Mouse (Mus musculus) small intestine, adult 2 months (tissue): Measurements from ENCODE around the gene Ntm. TPM values are rescaled to one million over a fixed set of nuclear protein-coding genes. Genes with fewer than 3 reads are reported as not detected.

Experiments
- H3K27ac ChIP-seq: fragments of 200-500 bp; 2 replicates; pipeline ENCODE4 v1.5.1; 2012; ENCODE audit warnings: low read depth, low read length, control low read depth, inconsistent platforms; ENCODE audit not compliant: insufficient read depth
- H3K27me3 ChIP-seq: fragments of 200-500 bp; 2 replicates; pipeline ENCODE4 v1.6.1; 2012; ENCODE audit warnings: mild to moderate bottlenecking, moderate library complexity, low read length, inconsistent platforms; ENCODE audit not compliant: control insufficient read depth, insufficient read depth
- H3K36me3 ChIP-seq: fragments of 200-500 bp; 2 replicates; pipeline ENCODE4 v1.6.1; 2012; ENCODE audit warnings: mild to moderate bottlenecking, low read length, control low read depth, inconsistent platforms; ENCODE audit not compliant: control insufficient read depth, insufficient read depth
- H3K4me1 ChIP-seq: fragments of 200-500 bp; 2 replicates; pipeline ENCODE4 v1.6.1; 2012; ENCODE audit warnings: low read length, inconsistent platforms, mixed read lengths; ENCODE audit not compliant: control insufficient read depth, insufficient read depth, insufficient read length
- H3K4me3 ChIP-seq: fragments of 200-500 bp; 2 replicates; pipeline ENCODE4 v1.5.1; 2012; ENCODE audit warnings: low read depth, mild to moderate bottlenecking, control low read depth, inconsistent platforms, low read length, moderate library complexity
- CTCF ChIP-seq: fragments of 200-500 bp; IDR thresholded peaks from 2 replicates; pipeline ENCODE4 v1.5.1; 2012; ENCODE audit warnings: low read depth, mild to moderate bottlenecking, control low read depth, inconsistent platforms, low read length, moderate library complexity, mixed read lengths; ENCODE audit not compliant: insufficient replicate concordance, insufficient read length; ENCODE audit errors: extremely low read depth
- POLR2A ChIP-seq: fragments of 200-500 bp; IDR thresholded peaks from 2 replicates; pipeline ENCODE4 v1.6.1; 2012; ENCODE audit warnings: low read depth, mild to moderate bottlenecking, control low read depth, inconsistent platforms, low read length, moderate library complexity
- WGBS: fragments of 180-500 bp; shearing (Covaris S2); methylation state at CpG from one replicate; pipeline ENCODE4 v1.1.7; 2018; 5-methylcytosine and 5-hydroxymethylcytosine counted together
- polyA plus RNA-seq: library from polyadenylated mRNA; depleted of rRNA; stranded (reverse); fragments of >200 nt; gene quantifications from 2 replicates; pipeline ENCODE4 v1.2.3, GENCODE M21; 2012

The Ntm gene
- polyA plus RNA-seq, 1 experiment: 0.10 TPM

- no peak overlapping the region for H3K27ac ChIP-seq
- H3K27me3 ChIP-seq: no peaks in the 10 kb centered on the region
- WGBS: 69% methylated on average over 4 of the region's 4 CpGs
- no peaks in the 10 kb centered on the region for H3K36me3 ChIP-seq
- H3K4me1 ChIP-seq: no peaks in the 10 kb centered on the region
- no peak overlapping the region for H3K4me3 ChIP-seq
- TF ChIP-seq CTCF (no peak), POLR2A (no peak)
These were observed 186.4 kb downstream of the Ntm start for GRCm38 (mm10) chr9:29776542-29776941.

DNA sequence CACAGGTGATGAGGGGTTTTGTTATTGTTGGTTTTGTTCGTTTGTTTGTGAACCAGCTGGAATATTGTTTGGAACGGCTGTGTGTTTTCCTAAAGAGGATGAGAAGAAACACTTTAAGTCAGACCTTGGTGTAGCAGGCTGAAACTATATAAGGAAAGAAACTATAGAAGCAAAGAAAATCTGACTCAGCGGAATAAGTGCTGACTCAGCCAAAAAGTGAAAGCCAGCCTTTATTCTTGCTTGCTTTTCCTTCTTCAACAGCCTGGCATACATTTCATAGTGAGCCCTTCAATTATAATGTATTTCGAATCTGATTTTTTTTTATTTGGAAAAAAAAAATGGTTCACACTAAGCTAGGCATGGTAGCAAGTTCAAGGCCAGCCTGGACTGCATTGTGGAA lies 186.9 kb downstream of the Ntm start:
- no peaks in the 10 kb centered on the region for H3K36me3 ChIP-seq
- TF ChIP-seq CTCF: no peak
- no peak for TF ChIP-seq POLR2A
- H3K4me3 ChIP-seq: no peak overlapping the region
- no peaks in the 10 kb centered on the region for H3K4me1 ChIP-seq
- WGBS: 89% methylated on average over 4 of the region's 4 CpGs
- no peak overlapping the region for H3K27ac ChIP-seq
- no peaks in the 10 kb centered on the region for H3K27me3 ChIP-seq

- WGBS: 68% methylated on average over 11 of the region's 11 CpGs
- TF ChIP-seq POLR2A (no peak), CTCF (no peak)
- Histone ChIP-seq H3K36me3 (no peaks in the 10 kb centered on the region), H3K27ac (no peak overlapping the region), H3K4me1 (no peaks in the 10 kb centered on the region), H3K4me3 (no peak overlapping the region), H3K27me3 (no peaks in the 10 kb centered on the region)
These were observed 190.1 kb downstream of the Ntm start for GRCm38 (mm10) chr9:29772625-29773388.

GRCm38 (mm10) chr9:29771870-29772269 lies 191.1 kb downstream of the Ntm start:
- Histone ChIP-seq H3K4me3 (no peak overlapping the region), H3K27ac (no peak overlapping the region), H3K36me3 (no peaks in the 10 kb centered on the region), H3K27me3 (no peaks in the 10 kb centered on the region), H3K4me1 (no peaks in the 10 kb centered on the region)
- no peak for TF ChIP-seq CTCF
- no peak for TF ChIP-seq POLR2A
- WGBS: 31% methylated on average over 5 of the region's 5 CpGs

DNA sequence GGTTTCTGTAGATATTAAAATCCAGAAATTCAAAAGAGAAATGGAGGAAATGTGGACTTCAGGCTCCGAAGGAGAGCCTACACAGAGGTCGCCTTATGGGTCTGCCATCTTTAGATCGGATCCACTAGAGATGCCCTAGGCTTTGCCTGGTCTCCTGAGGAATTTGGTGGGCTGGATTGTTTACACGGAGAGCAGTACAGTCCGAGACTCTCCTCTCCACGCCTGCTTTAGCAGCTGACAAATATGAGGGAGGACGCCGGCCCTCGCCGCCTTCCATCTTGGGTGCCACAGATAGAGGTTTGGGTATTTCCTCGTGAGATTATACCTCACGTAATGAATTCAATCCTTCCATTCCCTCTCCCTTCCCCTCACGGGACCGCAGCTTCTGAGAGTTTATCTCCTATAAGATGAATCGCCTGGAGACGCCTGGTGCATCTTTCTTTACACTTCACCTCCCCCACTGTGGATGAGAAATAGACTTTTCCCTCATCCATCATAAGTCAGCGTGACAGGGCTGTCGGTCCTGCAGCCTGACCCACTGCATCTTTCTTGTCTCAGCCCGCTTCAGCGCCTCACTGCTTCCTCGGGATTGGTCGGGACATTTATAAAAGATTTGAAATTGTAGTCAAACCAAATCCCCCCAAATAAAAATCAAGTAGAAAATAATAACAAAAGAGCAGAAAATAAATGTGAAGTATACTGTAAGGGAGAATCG lies 191.7 kb downstream of the Ntm start:
- Histone ChIP-seq H3K27me3 (no peaks in the 10 kb centered on the region), H3K4me1 (no peaks in the 10 kb centered on the region), H3K27ac (no peak overlapping the region), H3K4me3 (no peak overlapping the region), H3K36me3 (no peaks in the 10 kb centered on the region)
- WGBS: 71% methylated on average over 23 of the region's 23 CpGs
- TF ChIP-seq POLR2A (no peak), CTCF (no peak)

GRCm38 (mm10) chr9:29769361-29769760 lies 193.6 kb downstream of the Ntm start:
- no peak overlapping the region for H3K27ac ChIP-seq
- no peak for TF ChIP-seq POLR2A
- TF ChIP-seq CTCF: no peak
- 60% methylated on average over 4 of the region's 4 CpGs for WGBS
- no peaks in the 10 kb centered on the region for H3K4me1 ChIP-seq
- H3K36me3 ChIP-seq: no peaks in the 10 kb centered on the region
- no peaks in the 10 kb centered on the region for H3K27me3 ChIP-seq
- no peak overlapping the region for H3K4me3 ChIP-seq

GRCm38 (mm10) chr9:29765990-29766980 lies 196.7 kb downstream of the Ntm start:
- H3K36me3 ChIP-seq: no peaks in the 10 kb centered on the region
- H3K27me3 ChIP-seq: no peaks in the 10 kb centered on the region
- no peak overlapping the region for H3K4me3 ChIP-seq
- H3K27ac ChIP-seq: no peak overlapping the region
- 78% methylated on average over 6 of the region's 6 CpGs for WGBS
- no peaks in the 10 kb centered on the region for H3K4me1 ChIP-seq
- TF ChIP-seq CTCF (no peak), POLR2A (no peak)
